Mouse (Mus musculus) spleen, adult 10 weeks (tissue): ENCODE results near the gene Ulk1. TPM values are rescaled to one million over a fixed set of nuclear protein-coding genes. Genes with fewer than 3 reads are reported as not detected.

Experiments
- polyA plus RNA-seq: library from polyadenylated mRNA; stranded (reverse); fragments of 350-450 nt; fragmentation: Illumina TruSeq; extraction: RNeasy Lipid Tissue Mini Kit (QIAGEN cat#74804); gene quantifications from one replicate; pipeline ENCODE4 v1.2.3, GENCODE M21; 2015; ENCODE audit warnings: low replicate concordance; ENCODE audit not compliant: insufficient read depth

Gene Ulk1
- polyA plus RNA-seq, result 14.0 TPM

DNA sequence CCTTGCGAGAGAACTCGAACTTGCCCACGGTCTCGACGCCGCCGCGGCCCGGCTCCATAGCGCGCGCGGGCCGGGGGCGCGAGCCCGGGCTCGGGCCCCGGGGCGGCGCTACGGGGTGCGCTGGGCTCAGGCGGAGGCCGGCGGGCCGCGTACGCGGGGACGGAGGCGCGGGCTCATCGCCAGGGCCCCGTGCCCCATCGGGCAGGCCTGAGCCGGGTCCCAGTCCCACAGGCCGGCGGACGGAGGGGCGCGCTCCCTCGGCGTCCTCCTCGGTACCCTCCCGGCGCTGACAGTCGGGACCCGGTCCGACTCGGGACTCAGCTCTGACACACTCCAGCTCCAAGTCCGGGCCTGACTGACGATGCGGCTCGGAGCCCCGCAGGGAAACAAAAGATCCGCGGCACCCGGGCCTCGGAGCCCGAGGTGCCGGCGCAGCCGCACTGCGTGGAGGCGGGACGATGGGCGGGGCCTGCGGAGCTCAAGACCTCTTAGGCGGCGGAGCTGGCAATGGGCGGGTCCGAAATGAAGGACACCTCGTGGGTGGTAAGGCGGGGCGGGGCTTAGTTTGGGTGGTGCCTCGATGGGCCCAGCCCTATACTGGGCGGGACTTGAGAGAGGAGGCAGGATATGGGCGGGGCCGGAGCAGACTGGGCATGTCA, at the start of gene Ulk1:
Gene Ulk1 (minus strand): TSS at position 431 of the 659 bp plus-strand sequence.

DNA sequence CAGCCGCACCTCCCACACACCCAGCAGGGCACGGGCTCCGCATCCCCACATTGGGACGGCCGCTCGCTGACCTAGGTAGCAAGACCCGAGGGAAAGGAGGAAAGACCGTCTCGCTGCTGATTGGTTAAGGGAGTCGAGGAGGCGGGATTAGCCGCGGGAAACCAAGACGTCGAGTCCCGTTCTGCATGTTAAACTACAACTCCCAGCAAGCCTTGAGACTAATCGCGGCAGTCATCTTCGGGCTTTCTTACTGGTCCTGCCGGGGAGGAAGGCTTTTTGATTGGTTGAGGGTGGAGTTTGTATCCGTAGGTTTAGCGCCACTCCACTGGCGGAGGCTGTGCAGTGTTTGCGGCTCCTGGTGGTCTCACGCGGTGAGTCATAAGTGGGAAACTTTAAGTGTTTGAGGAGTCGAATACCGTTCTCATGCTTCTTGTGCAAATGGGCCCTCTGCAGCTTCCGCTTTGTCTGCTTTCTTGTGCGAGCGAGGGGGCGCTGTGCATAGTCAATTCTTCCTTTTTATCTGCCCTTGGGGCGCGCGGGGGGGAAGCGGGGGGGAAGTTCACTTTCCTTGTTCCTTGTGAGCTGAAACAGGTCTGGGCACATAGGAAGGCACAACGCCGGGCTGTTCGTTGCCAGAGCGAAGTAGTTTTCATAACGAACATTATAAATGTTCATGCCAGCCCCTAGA, 29.9 kb upstream of the Ulk1 start, which contains the start of the genes Hscb and Chek2:
Gene Hscb (minus strand): TSS at position 100 of the 688 bp plus-strand sequence.
Gene Chek2 (plus strand): TSS at position 302 of the 688 bp plus-strand sequence.

DNA sequence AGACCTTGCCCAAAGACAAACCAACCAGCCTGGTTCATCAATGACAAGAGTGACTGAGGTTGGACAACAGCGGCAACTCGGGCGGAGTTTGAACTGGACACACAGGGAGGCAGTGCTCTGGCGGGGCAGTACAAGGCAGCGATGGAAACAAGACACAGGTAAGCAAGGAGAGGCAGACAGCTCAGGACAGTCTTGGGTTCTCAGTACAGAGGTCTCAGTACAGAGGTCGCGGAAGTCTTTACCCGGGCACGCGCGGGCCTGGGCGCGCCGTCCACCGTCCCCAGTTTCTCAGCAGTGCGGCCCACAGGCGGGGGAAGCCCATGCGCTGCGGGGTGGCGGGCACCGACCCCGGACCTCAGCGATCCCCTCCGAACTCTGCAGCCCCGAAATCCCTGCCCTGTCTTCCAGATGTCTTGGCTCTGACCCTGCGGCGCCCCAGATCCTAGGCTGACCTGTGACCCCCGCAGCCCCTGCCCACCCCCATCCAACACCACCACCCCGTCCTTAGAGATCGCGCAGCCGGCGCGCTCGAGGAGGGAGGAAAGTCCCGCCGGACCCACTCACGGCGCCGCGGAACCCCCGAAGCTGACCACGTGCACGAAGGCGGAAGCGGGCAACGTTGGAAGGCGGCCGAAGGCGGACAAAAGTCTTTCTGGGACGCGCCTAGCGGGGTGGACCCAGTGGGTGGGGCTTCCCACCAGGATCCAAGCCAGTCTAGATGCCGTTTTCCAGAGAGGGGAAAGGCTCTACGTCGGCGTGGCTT, 29.7 kb downstream of the Ulk1 start, which contains the start of gene Pus1:
Gene Pus1 (minus strand): TSS at position 662 of the 763 bp plus-strand sequence.

DNA sequence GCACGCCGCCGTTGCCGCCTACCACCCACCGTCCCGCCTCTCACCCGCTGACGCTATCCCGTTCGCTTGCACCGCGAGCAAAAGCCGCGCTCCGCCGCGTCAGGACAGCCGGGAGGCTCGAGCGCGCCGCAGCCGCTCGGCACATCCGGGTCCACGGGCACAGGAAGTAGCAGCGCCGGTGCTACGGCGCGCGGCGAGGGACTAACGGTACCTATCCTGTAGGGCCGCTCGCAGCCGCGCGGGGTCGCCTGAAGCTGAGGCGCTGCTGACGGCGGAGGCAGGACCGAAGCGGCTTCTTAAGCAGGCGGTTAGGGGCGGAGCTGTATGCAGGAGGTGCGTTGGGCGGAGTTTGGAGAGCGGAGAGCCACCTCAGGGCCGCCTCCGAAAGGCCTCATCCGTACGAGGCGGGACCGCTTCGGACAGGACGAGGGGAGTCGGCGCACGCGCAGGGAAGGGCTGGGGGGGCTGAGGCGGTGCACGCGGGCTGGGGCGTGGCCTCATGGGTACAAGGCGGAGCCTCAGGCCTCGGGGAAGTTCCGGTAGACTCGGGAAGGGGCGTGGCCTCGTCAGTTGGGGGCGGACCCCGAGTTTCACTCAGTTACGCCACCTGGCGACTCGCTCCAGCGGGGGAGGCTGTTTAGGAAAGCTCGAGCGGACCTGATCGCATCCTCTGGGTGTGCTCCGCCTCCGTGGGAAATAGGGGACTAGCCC, 39.3 kb downstream of the Ulk1 start, which contains the start of gene Ep400:
Gene Ep400 (minus strand): TSS at position 270 of the 711 bp plus-strand sequence.

Other genes with a start within 250 kb of the Ulk1 start
- 16.1 TPM for gene Noc4l, start 156.7 kb downstream of the Ulk1 start, polyA plus RNA-seq
- 16.9 TPM for gene Ddx51, start 156.6 kb downstream of the Ulk1 start, polyA plus RNA-seq
- 55.1 TPM for gene Ep400, start 39.4 kb downstream of the Ulk1 start, polyA plus RNA-seq
- gene Pus1, start 29.4 kb downstream of the Ulk1 start, polyA plus RNA-seq, result 15.0 TPM
- 40.0 TPM for gene Hscb, start 29.7 kb upstream of the Ulk1 start, polyA plus RNA-seq
- gene Chek2, start 29.9 kb upstream of the Ulk1 start, polyA plus RNA-seq, result 17.0 TPM
- 4.0 TPM for gene Ttc28, start 69.7 kb upstream of the Ulk1 start, polyA plus RNA-seq